Mouse (Mus musculus) spleen, adult 2 months (tissue): ENCODE data around the gene Lnpep. TPM values are rescaled to one million over a fixed set of nuclear protein-coding genes. Genes with fewer than 3 reads are reported as not detected.
A peak's percentile ranks its signal among the peaks of the same experiment; 100 is the strongest.

Source experiments
- DNase-seq, 2 experiments: peaks; one replicate each; pipeline versions ENCODE4 v3.0.0 to v3.0.0-alpha.2; 2012 to 2021; ENCODE audit warnings: low spot score in 2 of 2, low read depth in 1 of 2
- H3K27ac ChIP-seq: fragments of 200-500 bp; 2 replicates; pipeline ENCODE4 v1.5.1; 2012; ENCODE audit warnings: low read length, inconsistent platforms; ENCODE audit not compliant: insufficient read depth
- H3K27me3 ChIP-seq: fragments of 200-500 bp; 2 replicates; pipeline ENCODE4 v1.6.1; 2012; ENCODE audit warnings: mild to moderate bottlenecking, moderate library complexity, low read length, inconsistent platforms; ENCODE audit not compliant: control insufficient read depth, insufficient read depth
- H3K36me3 ChIP-seq: fragments of 200-500 bp; 2 replicates; pipeline ENCODE4 v1.6.1; 2012; ENCODE audit warnings: mild to moderate bottlenecking, low read length, inconsistent platforms; ENCODE audit not compliant: control insufficient read depth, insufficient read depth
- H3K4me1 ChIP-seq: fragments of 200-500 bp; 2 replicates; pipeline ENCODE4 v1.6.1; 2011; ENCODE audit warnings: inconsistent platforms; ENCODE audit not compliant: control insufficient read depth, insufficient read depth, insufficient read length
- H3K4me3 ChIP-seq: fragments of 200-500 bp; 2 replicates; pipeline ENCODE4 v1.5.1; 2011; ENCODE audit warnings: mild to moderate bottlenecking, inconsistent platforms; ENCODE audit not compliant: insufficient read depth, insufficient read length; ENCODE audit errors: extremely low read depth
- CTCF ChIP-seq: fragments of 200-500 bp; IDR thresholded peaks from 2 replicates; pipeline ENCODE4 v1.5.1; 2011; ENCODE audit warnings: mild to moderate bottlenecking, inconsistent platforms; ENCODE audit not compliant: insufficient read depth, insufficient read length, insufficient replicate concordance; ENCODE audit errors: extremely low read depth
- POLR2A ChIP-seq: fragments of 200-500 bp; IDR thresholded peaks from 2 replicates; pipeline ENCODE4 v1.6.1; 2011; ENCODE audit warnings: low read depth, low read length, inconsistent platforms
- WGBS: fragments of 180-500 bp; shearing (Covaris S2); methylation state at CpG from one replicate; pipeline ENCODE4 v1.1.7; 2018; 5-methylcytosine and 5-hydroxymethylcytosine counted together
- polyA plus RNA-seq: library from polyadenylated mRNA; depleted of rRNA; stranded (reverse); fragments of >200 nt; gene quantifications from 2 replicates; pipeline ENCODE4 v1.2.3, GENCODE M21; 2012; rRNA removed

The Lnpep gene
- polyA plus RNA-seq: 7.3 and 7.4 TPM in 2 replicates

DNA sequence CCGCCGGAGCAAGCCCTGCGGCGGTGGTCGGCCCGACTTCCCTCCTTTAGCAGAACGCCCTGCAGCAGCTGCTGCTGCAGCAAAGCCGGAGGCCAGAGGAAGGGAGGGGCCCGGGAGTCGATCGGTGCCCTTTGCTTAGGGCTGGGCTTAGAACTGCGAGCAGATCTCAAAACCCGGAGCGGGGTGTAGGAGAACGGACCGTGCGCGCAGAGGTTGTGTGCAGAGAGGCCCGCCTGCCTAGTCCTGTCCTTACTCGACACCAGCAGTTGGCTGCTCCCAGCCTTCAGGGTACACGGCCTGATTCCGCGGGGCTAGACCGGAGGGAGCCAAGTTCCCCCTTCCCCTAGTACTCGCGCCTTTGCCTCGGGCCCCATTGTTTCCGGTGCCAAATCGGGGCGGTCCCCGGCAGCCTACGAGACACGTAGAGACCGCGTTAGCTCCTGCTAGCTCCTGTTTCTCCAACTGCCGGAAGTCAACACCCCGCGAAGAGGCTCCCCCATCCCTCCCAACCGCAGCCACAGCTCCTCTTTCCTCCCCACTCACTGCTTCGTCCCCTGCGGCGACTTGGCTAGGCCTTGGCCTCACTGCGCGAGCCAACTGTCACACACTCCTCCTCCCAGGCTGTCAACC lies at the start of gene Lnpep:
Gene Lnpep, minus strand, starts transcription at position 94 of the 630 bp plus-strand sequence.
- H3K4me1 ChIP-seq: peaks cover 3% of the 10 kb centered on the region; the same call in 1 of the 2 replicates
- no peaks in the 10 kb centered on the region for H3K36me3 ChIP-seq
- TF ChIP-seq POLR2A (peak; percentile 35; the same call in 1 of the 2 replicates), CTCF (no peak)
- H3K27me3 ChIP-seq: no peaks in the 10 kb centered on the region
- WGBS: under 1% methylated on average over 44 of the region's 44 CpGs
- peak within 1 kb of the TSS; percentile 83 for H3K4me3 ChIP-seq
- DNase-seq: peak; percentile 81 to 90
- H3K27ac ChIP-seq: peak within 1 kb of the TSS; percentile 100

- Histone ChIP-seq H3K4me1 (no peaks in the 10 kb centered on the region), H3K27me3 (no peaks in the 10 kb centered on the region), H3K4me3 (no peak overlapping the region), H3K36me3 (no peaks in the 10 kb centered on the region), H3K27ac (no peak overlapping the region)
- TF ChIP-seq CTCF: no peak
- TF ChIP-seq POLR2A: no peak
- 72% methylated on average over 2 of the region's 2 CpGs for WGBS
- no peak for DNase-seq
These were observed 31.0 kb upstream of the Lnpep start for GRCm38 (mm10) chr17:17655829-17656176.

DNA sequence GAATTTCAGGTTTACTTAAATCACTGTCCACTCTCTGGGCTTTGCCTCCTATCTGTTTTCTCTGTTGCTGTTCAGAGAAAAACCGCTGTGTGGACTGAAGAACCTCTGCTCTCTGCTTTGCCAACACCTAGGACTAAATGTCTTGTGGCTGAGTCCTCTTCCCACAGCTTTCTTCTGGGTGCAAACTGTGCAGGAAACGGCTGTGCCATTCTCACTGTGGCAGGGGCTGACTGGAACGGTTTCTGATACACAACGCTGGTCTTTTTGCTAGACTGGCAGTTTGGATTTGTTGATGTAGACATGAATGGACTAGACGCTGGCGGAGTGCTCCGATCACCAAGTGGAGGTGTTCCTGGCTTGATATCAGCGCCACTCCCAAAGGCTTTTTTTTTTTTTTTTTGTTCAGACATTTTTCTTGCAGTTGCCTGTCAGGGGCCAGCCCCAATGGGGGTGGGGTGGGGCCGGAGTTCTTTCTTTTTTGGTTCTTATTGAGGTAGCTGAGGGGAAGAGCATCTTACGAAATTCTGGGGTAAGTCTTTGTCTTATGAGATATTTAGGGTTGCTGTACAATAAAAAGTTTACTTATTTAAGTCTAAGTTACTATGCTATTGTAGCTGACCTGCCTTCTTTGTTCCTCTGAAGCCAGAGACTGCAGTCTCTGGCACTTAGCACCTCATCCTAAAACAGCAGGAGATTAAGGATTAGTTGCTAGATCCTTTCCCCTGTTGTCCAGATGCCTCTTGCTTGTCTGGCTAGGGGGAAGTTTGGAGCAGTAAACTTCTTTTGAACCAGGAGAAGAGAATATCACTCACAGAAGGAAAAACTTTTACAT lies 30.4 kb upstream of the Lnpep start:
- no peak for TF ChIP-seq CTCF
- TF ChIP-seq POLR2A: no peak
- H3K4me1 ChIP-seq: no peaks in the 10 kb centered on the region
- H3K4me3 ChIP-seq: no peak overlapping the region
- H3K27ac ChIP-seq: no peak overlapping the region
- H3K27me3 ChIP-seq: no peaks in the 10 kb centered on the region
- 10% methylated on average over 10 of the region's 10 CpGs for WGBS
- H3K36me3 ChIP-seq: no peaks in the 10 kb centered on the region
- DNase-seq: no peak

GRCm38 (mm10) chr17:17652570-17652969 lies 27.7 kb upstream of the Lnpep start:
- Histone ChIP-seq H3K4me1 (no peaks in the 10 kb centered on the region), H3K27ac (no peak overlapping the region), H3K36me3 (no peaks in the 10 kb centered on the region), H3K27me3 (no peaks in the 10 kb centered on the region), H3K4me3 (no peak overlapping the region)
- TF ChIP-seq CTCF: no peak
- no peak for TF ChIP-seq POLR2A
- no peak for DNase-seq
- WGBS: 36% methylated on average over 4 of the region's 4 CpGs

DNA sequence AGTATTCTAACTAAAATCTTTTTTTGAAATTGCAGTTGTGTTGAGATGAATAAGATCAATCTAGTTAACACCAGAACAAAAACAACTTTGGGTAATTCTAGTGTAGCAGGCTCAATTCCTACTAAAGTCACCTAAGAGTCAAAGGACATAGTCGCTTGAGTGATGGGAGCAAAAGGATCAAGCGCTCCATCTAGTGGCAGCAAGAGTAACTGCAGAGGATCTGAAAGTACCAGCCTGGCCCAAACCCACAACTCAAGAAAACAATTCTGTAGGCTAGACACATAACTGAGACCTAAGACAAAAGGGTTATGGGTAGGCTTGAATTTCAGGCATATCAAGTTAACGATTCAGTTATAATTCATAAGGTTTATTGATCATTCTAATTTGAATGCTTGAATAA lies 20.9 kb upstream of the Lnpep start:
- TF ChIP-seq POLR2A (no peak), CTCF (peak; percentile 80; the same call in 1 of the 2 replicates)
- WGBS: 4% methylated on average over 3 of the region's 3 CpGs
- DNase-seq: peak; percentile 40 to 55

DNA sequence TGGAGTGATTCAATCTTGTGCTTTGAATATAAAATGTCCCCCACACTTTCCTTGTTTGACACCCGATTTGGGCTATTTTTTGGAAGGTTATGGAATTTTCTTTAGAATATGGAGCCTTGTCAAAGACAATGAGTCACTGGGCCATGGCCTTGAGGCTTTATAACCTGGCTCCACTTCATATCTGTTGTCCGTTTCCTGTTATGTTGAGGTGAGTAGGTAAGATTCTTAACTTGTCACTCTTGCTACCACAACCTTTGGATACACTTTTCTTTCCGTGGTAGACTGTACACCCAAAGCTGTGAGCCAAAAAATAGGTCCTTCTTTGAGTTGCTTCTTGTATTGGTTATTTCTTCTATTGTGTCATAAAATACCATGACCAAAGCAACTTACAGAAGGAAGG lies 12.5 kb upstream of the Lnpep start:
- H3K27ac ChIP-seq: no peak overlapping the region
- H3K4me3 ChIP-seq: no peak overlapping the region
- TF ChIP-seq CTCF: no peak
- no peak for TF ChIP-seq POLR2A
- no peaks in the 10 kb centered on the region for H3K27me3 ChIP-seq
- no peaks in the 10 kb centered on the region for H3K36me3 ChIP-seq
- H3K4me1 ChIP-seq: peaks cover 7% of the 10 kb centered on the region
- no peak for DNase-seq
- 72% methylated on average over 3 of the region's 3 CpGs for WGBS

More for the DNA sequence above, 20.9 kb upstream of the Lnpep start:
- no peaks in the 10 kb centered on the region for H3K36me3 ChIP-seq
- H3K27me3 ChIP-seq: no peaks in the 10 kb centered on the region
- H3K4me1 ChIP-seq: no peaks in the 10 kb centered on the region
- H3K27ac ChIP-seq: no peak overlapping the region
- H3K4me3 ChIP-seq: no peak overlapping the region

- TF ChIP-seq POLR2A (no peak), CTCF (no peak)
These were observed 11.3 kb upstream of the Lnpep start for GRCm38 (mm10) chr17:17636147-17636546.

More at GRCm38 (mm10) chr17:17636147-17636546, 11.3 kb upstream of the Lnpep start:
- WGBS: 15% methylated on average over 3 of the region's 3 CpGs
- Histone ChIP-seq H3K27ac (no peak overlapping the region; the same call in 1 of the 2 replicates), H3K4me1 (peaks cover 7% of the 10 kb centered on the region), H3K4me3 (no peak overlapping the region), H3K36me3 (no peaks in the 10 kb centered on the region), H3K27me3 (no peaks in the 10 kb centered on the region)
- DNase-seq: no peak
